Mouse (Mus musculus) erythroid progenitor cell, adult 5-6 weeks (primary cell): ENCODE results near the gene Recql5. TPM values are rescaled to one million over a fixed set of nuclear protein-coding genes. Genes with fewer than 3 reads are reported as not detected.

Source experiments
- ATAC-seq: replicated peaks from 2 replicates; pipeline ENCODE4 v1.8.0; 2016; ENCODE audit warnings: moderate number of reproducible peaks, mild to moderate bottlenecking, moderate TSS enrichment, inconsistent platforms; ENCODE audit not compliant: poor library complexity, low FRiP score, severe bottlenecking
- total RNA-seq, 2 experiments: library from RNA; stranded (forward) in 1 of 2; stranded (reverse) in 1 of 2; fragments of 150-400 nt in 1 of 2; fragments of 186-747, 209-891 nt in 1 of 2; gene quantifications; 2 replicates each; pipeline versions ENCODE4 v1.2.3 to v1.2.4; 2015 to 2017; ENCODE audit warnings: low replicate concordance in 2 of 2

Recql5 gene
- total RNA-seq, 2 experiments from 2014 or later, result 13.8 to 16.3 TPM

DNA sequence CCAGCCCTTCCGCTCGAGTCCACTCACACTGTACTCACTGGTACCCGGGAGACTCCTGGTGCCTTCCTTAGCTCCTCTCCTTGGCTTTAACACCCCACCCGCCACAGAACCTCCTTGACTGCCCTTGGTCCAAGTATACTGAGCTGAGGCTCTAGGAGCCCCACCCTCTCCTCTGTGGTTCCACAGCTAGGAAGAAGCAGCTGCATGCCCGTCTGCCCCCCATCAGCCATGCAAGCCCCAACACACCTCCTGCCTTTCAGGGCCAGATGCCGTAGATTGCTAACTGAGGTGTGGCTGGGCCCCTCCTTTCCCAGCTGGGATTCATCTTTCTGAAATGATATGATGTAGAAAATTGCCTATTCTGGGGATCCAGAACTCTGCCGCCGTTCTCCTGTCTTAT is 12.0 kb upstream of the Recql5 start:
- ATAC-seq, result no peak

DNA sequence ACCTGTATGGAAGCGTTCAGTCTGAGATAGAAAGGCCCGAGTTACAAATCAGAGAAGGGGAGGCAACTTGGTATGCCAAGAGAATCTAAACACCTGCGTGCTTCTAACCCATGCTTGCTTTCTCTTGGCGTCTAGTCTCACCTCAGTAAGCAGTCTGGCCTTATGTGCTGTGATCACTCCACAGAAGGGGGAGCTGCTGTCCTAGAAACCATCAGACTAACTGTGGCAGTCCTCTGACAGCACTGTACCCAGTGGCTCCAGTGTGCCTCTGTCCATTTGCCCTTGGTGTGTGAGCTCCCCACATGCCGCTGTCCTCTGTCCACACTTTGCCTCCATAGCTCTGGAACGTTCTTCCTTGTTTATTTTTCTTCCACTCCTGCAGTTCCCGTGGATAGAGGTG is 8.7 kb upstream of the Recql5 start:
- no peak for ATAC-seq

DNA sequence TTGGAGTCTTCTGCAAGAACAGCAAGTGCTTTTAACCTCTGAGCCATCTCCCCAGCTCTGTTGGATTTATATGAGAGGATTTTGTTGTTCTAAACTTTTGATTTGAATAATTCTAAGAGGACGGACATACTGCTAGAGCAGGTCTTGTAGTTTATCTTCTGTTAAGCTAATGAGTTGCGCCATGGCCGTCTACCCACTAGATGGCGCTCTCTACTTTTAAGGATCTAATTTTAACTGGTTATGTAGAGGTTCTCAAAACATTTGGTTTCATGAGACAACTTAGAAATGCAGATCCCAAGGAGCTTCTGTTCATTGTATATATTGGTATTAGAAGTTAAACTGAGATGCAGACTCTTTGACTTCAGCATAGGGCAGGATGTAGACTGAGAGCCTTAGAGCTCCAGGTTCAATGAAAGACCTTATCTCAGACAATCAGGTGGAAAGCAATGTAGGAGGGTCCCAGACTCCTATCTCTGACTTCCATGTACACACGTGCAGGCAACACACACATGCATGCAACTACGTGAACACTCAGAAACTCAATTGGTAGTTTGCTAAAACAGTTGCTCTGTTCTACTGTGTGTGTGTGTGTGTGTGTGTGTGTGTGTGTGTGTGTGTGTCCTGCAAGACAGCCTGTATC is 6.5 kb upstream of the Recql5 start:
- peak; percentile 80 for ATAC-seq

DNA sequence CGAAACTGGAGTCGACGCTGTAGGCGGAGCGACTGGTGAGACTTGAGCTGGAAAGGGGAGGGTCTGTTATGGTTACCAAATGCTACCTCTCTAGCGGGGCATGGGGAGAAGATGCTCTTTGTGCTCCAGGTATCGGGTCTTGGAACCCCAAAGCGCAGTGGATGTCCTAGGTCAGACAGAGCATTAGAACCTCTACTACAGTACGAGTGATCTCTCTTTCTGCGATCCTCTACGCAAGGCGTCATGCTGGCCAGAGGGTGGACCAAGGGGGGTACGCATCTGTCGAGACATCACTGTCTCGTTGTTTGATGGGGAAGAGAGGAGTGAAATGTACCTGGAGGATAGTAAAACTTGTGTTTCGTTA is 452 bp upstream of the Recql5 start:
- ATAC-seq, result no peak

DNA sequence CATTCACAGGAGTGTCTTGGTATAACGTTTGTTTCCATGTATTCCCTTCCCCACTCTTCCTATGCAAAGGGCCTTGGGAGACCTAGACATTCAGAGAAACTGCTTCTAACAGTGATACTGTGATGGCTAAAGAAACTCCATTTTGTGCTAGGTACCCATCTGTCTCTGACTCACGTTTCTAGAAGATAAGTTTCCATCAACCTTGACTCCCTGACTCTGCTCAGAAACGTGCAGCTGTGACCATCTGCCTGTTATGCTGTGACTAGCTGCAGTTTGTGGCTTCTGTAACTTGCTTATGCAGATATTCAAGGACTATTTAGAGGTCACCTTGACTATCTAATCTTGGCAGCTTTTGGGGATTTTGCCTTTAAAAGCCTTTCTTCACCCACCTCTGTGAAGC is 2.0 kb downstream of the Recql5 start:
- no peak for ATAC-seq

DNA sequence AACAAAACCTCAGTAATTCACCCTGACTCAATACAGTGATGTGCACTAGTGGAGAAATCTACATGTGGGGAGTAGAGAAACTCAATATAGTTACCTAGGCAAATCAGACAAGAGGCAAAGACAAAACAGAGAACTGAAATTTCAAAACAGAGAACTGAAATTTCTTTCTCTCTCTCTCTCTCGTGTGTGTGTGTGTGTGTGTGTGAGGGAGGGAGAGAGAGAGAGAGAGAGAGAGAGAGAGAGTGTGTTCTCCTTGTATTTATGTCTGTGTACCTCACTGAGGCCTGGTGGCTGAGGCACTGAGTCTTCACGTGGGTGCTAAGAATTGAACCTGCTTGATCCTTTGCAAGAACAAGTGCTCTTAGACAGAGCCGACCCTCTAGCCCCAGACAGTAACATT is 3.5 kb downstream of the Recql5 start:
- no peak for ATAC-seq

DNA sequence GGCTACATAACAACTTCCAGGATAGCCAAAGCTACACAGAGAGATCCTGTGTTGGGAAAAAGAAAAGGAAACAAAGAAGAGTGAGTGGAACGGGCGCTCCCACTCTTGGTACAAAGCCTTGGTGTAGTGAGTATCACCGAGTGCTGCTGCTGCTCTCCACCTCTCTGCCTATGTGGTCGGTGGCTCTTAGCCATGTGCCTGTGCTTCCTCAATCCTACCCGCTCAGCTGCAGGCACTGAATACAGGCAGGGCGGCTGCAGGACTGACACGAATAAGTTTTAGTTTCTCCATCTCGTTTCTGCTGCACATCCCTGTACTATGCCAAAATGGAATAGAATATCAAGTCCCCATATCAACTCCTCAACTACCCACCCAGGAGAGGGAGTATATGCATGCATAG is 4.2 kb downstream of the Recql5 start:
- no peak for ATAC-seq

DNA sequence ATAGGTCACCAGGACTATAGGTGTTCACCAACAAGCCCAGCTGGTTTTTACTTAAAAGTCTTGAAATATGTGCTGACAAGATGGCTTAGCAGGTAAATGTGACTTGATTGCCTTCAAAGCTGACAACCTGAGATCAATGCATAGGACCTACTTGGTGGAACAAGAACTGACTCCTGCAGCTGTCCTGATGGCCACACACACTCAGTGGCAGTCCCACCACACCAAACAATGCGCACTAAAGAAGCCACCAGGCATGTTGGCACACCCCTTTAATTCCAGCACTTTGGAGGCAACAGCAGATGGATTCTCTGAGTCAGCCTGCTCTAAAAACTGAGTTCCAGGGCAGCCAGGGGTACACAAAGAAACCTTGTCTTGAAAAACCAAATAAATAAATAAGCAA is 11.3 kb downstream of the Recql5 start:
- no peak for ATAC-seq

DNA sequence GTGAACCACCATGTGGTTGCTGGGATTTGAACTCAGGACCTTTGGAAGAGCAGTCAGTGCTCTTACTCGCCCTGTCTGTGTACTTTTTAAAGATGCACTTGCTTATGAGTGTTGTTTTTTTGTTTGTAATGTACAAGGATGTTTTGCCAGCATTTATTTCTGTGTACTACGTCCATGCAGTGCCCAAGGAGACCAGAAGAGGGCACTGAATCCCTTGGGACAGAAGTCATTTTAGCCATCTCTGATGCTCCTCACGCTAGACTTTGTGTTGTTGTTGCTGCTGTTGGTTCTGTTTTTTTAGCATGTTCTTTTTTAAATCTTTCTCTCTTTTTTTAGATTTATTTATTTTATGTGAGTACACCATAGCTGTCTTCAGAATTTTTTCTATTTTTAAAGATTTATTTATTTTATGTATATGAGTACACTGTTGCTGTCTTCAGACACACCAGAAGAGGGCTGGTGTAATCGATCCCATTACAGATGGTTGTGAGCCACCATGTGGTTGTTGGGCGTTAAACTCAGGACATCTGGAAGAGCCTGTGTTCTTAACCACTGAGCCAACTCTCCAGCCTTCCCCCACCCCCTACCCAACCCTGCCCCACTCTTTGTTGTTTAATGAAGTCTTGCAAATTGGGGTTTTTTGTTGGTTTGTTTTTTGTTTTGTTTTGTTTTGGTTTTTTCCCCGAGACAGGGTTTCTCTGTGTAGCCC is 13.0 kb downstream of the Recql5 start:
- peak; percentile 91 for ATAC-seq

DNA sequence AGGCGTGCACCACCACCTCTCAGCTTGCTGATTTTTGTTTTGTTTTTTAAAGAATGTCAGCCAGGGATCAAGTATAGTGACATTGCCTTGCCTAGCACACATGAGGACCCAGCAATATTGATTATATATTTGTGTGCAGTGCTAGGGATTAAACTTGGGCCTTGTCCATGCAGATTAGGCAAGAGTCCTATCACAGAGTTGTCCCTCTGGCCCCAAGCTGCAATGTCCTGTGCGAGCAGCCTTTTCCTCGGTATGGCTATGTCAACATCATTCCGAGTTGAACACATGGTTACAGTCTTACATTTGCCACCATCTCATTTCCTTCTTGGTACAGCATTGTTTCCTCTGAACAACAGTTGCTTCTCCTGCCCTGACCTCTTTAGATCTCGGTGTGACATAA is 14.2 kb downstream of the Recql5 start:
- ATAC-seq, result no peak

DNA sequence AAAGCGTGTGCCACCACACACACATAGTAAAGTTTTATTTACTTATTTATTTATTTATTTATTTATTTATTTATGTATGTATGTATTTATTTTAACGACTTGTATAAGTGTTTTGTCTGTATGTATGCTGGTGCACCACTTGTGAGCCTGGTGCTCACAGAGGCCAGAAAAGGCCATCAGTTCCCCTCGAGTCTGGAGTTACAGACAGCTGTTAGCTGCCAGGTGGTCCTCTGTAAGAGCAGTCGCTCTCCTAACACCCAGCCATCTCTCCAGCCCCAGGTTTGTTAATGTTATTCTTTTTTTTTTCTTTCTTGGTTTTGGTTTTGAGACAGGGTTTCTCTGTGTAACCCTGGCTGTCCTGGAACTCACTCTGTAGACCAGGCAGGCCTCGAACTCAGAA is 14.6 kb downstream of the Recql5 start:
- ATAC-seq, result no peak

DNA sequence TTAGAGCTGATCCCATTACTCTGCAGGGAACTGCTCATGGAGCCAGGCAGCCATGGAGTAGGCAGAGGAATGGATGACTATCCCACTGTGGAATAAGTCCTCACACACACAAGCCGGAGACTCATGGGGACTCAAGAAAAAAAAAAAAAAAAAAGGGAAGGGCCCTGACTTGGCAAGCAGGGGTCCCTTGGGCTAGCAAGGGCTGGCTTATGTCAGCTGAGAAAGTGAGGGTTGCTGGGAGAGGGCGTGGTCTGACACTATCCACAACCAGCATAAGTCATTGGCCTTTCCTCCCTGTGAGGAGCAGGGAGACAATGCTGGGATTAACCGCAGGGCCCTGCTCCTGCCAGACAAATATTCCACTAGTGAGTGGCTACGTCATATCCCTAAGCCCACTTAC is 16.7 kb downstream of the Recql5 start:
- no peak for ATAC-seq

DNA sequence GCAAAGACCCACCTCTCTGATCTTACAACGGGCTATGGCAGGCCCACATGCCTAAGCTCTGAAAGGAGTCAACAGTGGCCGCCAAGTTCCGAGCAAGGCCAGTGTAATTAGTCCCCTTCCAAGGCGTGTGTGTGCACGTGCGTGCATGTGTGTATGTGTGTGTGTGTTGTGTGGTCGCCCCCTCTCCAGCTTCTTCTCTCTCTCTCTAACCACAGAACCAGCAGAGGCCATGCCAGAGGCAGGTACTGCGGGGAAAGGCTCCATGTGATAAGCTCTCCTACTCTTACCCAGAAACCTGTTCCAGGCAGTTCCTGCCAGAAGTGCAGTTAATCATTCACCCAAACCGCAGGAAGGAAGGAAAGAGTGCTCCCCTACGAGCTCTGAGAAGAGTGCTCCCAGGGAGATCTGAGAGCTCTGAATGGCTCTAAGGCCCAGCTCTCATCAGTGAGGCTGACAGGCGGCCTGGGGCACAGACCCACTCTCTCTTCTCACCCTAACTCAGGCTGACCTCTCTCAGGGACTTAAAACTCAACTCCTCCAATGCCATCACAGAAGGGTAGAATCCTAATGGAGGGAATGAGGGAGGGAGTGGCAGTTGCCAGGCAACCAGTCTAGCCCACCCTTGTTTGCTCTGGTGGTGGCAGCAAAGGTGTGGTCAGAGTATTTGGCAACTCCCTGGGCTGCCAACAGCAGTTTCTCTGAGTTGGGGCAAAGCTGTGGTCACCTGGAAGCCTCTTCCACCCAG is 21.5 kb downstream of the Recql5 start, which contains the start of gene Smim6:
TSS of gene Smim6 (plus strand) at position 386 of the 745 bp plus-strand sequence.
- ATAC-seq, result peak; percentile 67

DNA sequence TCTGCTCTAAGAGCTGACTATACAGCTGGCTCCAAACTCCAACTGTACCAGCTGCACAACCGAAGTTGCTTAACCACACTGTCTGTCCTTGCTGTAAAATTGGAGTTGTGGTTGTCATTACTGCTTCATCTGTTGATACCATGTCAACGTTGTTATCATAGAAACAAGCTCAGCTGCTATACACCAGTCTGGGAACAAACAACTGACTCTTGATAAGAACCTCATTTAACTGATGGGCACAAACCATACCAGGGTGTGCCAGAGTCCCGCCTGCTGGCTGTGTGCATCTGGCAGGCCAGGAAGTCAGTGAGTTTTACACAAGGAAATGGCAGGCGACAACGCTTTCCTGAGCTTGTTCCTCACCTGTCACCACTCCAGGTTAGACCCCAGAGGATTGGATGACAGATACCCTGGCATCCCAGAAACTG is 22.1 kb downstream of the Recql5 start:
- peak; percentile 82 for ATAC-seq

DNA sequence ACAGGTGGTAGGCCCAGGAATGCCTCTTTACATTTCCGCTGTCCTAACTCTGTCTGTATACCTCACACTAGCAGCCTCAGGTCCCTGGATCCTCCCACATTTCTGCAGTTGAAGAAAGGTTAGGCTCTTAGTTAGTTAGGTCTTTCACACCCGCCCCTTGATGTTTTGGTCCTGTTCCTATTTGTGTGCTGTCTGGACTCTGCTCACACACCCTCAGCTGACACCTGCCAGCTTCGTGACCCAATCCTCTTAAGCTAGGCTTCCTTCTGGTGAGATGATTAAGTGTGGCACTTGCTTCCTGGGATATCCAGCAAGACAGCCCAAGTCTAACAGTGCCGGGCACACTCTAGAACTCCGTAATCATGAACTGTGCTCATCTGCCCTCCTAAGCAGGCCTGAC is 26.8 kb downstream of the Recql5 start:
- no peak for ATAC-seq

DNA sequence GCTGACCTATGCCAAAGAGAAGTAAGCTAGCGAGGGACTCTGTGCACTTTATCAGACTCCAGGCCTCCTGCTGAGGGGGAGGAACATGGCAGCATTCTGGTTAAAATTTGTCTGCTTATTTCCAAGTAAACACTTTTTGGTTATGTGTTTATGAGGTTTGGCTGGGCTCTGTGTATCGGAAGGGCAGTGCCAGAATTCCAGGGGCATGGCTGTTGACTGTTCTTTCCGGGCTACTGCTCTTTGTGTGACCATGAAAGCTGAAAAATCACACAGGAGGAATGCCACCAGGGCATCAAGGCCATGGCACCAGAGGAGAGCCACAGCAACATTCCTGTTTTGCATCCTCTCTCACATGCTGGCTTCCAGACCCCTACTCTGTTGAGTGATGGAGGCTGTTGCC is 27.2 kb downstream of the Recql5 start:
- ATAC-seq, result no peak

DNA sequence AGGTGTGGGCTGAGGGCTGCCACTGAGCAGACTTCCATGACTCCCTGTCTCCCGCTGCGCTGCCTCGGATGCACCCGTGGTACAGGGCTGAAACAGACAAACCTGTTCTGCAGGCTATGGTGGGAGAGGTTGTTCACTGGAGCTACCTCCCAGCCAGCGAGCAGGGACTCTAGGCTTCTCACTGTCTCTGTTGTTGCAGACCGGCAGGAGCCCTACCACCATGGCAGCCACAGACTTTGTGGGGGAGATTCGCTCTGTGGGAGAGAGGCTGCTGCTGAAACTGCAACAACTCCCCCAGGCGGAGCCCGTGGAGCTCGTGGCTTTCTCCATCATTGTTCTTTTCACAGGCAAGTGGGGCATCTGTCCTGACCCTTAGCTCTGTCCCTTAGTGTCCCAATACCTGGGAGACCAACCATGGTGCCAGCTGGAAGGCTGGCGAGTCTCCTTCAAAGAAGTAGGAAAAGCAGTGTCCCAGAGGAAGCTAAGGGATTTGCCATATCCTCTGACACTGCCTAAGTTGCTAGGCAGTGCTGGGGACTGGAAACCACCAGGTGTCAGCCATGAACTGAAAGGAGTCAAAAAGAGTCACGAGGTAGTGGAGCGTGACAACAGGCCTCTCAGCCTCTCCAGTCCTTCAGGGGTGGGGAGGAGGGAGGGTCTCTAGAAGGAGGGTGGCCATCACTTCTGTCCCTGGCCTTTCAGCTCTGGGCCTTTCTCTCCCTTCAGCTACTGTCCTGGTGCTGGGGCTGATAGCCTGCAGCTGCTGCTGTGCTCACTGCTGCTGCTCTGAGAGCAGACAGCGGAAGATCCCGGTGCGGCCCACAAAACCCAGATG is 28.1 kb downstream of the Recql5 start:
- ATAC-seq, result no peak

DNA sequence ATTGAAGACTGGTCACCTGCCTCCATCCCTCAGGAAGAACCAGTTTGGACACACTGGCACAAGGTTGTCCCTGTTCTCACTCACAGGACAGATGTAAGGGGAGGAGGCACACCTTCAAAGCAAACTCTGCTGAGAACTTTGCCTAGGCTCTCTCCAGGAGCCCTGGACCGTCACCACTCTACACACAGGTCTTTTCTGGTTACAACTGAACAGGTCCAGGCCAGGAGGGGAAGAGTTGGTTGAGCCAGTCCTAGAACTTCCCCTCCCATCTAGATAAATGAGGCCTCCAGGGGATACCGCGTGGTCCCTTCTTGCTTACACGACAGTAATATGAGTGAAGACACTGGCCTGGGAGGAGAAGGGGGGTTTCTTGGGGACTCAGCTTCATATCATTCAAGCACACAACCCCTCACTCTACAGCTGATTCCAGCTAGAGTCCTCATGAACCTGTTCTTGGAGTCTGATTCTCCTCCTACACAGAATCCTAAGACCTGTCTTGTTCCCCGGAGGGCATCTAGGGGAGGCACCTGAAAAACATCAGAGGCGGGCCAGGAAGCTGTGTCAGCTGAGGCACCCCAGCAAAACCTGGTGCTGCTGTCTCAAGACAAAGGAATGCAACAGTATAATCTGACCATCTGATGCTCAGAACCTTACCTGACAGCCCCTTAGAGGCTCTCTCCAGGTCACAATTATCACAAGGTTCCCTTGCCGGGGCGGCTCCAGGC is 28.9 kb downstream of the Recql5 start:
- no peak for ATAC-seq

DNA sequence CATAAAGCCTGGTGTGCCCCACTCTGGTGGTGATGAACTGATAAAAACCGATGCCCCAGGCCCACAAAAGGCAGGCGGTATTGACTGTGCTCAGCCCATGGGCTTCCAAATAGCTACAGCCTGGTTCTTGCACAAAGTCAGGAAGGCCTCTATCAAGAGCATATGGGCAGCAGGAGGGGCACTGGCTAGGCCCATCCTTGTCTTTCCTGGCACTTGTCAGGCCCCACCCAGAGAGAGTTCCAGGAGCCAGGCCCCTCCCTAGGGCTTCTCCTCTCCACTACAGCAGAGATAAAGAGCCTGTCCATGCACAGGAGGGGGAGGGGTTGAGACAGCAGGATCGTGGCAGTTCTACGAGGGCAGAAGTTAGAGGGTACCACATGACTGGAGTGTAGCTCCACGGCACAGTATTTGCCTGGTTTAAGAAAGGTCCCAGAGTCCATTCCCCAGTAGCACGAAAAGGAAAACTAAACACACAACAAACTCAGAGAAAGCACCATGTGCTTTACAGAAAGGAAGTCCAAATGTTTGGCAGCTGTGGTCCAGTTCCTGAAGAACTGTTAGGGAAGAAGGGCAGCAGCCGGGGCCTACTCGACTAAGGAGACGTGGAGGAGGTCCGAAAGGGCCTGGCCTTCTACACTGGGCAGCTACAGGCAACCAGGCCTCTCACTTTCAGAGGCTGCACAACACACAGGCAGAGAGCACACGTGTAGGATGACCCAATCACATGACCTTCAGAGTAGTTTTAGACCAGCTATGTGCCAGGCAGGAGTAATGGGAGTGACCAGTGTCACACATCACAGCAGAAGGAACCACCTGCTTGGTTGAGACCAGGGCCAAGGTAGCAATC is 29.7 kb downstream of the Recql5 start:
- ATAC-seq, result peak; percentile 65
